Mouse (Mus musculus) spleen, postnatal 36 days (tissue): ENCODE results near the gene Slc17a5.

Source experiments
- DNase-seq, 2 experiments: peaks; one replicate each; pipeline ENCODE4 v3.0.0; 2022; ENCODE audit warnings: low spot score in 2 of 2, mixed read lengths in 1 of 2

Gene Slc17a5

GRCm38 (mm10) chr9:78559479-78559878 is 28.4 kb downstream of the Slc17a5 start:
- no peak for DNase-seq

DNA sequence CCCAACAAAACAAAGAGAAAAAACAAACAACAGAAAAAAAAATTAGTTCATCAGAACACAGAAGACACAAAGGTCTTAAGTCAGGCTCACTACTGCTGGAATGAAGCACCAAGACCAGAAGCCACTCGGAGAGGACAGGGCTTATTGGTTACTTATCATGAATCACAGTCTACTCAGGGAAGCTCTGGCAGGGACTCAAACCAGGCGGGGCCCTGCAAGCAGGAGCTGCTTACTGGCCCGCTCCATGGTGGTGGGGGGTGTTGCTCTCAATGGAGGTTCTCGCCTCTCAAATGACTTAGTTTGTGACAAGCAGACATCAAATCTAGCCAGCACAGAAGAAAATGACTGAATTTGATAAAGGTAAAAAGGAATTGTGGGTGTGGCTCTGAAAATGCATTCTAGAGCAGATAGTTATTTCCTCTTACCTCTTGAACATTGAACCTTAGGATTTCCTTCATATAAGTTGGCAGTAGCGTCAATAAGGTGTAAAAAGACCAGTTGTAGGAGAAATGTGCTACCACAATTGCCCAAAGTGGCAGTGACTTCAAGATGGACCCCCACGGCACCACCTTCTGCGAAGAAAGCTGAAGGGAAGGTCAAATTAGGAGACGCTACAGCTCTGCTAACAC is 29.1 kb downstream of the Slc17a5 start:
- no peak for DNase-seq

DNA sequence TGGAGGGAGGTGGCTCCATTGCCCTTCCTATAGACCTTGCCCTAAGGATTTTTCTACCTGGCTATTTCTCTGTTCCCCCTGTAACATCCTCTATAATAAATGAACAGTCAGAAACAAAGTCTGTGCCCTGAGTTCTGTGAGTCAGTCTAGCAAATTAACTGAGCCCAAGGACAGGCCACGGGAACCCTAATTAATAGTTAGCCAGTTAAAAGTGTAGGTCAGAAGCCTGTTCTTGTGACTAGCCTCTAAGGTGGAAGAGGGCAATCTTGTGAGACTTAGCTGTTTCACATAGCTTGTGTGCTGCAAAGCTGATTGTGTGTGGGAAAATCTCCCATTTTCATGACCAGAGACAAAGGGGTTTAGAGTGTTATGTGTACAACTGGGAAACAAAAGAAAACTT is 30.8 kb downstream of the Slc17a5 start:
- DNase-seq = no peak

- DNase-seq = peak; percentile 35 to 58
Measured at GRCm38 (mm10) chr9:78552984-78553383, 34.9 kb downstream of the Slc17a5 start.

- no peak for DNase-seq
Measured at GRCm38 (mm10) chr9:78551761-78552160, 36.1 kb downstream of the Slc17a5 start.

DNA sequence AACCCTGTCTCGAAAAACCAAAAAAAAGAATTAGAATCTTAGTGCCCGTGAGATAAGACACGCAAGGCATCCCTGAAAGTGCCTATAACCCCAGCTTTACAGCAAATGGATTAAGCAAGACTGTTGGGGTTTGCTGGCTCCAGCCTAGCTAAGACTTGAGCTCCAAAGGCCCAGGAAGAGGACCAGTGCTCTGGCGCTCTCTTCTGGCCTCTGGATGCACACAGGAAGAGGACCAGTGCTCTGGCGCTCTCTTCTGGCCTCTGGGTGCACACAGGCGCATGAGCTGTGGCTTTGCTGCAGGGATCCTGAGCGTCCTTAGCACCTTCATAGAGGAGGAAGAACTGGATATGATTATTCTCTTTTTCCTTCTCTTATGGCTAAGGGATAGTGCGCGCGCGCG is 40.1 kb downstream of the Slc17a5 start:
- no peak for DNase-seq

- DNase-seq = no peak
Measured at GRCm38 (mm10) chr9:78546944-78547343, 40.9 kb downstream of the Slc17a5 start.

GRCm38 (mm10) chr9:78541758-78542157 is 46.1 kb downstream of the Slc17a5 start:
- DNase-seq = no peak

DNA sequence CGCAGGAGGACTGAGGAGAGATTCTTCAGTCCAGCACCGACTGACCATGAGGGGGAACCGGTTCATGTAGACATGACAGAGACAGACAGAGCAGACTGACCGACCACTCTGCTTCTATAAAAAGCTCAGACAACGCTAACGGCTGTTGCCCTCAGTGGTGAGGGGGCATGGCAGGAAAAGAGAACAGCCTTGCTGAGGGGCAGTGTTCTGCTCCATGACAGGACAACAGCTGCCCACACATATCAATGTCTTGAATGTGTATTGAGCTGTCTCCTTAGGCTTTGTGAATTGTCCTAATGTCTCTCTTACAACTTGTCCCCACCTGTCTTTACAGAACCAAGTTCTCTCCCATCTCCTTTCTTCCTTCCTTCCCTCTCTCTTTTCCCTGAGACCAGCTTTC is 49.4 kb downstream of the Slc17a5 start:
- DNase-seq = no peak

- no peak for DNase-seq
Measured at GRCm38 (mm10) chr9:78537154-78537873, 50.5 kb downstream of the Slc17a5 start.

DNA sequence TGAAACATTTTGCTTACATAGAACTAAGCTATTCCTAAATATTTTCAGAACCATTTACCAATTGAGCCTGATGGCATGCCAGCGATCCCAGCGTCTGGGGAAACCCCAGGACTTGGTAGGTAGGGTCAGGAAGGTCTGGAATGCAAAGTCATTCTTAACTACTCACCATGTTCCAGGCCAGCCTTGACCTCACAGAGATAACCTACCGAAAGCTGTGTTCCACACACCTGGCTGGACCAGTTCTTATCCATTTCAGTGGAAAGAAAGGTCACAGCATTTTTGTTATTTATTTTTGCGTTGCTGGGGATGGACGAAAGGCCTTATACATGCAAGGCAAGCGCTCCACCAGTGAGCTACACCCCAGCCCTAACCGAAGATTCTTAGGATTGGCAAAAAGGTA is 53.2 kb downstream of the Slc17a5 start:
- DNase-seq = no peak

GRCm38 (mm10) chr9:78533296-78533935 is 54.4 kb downstream of the Slc17a5 start:
- DNase-seq = peak; percentile 54 to 61

GRCm38 (mm10) chr9:78532341-78532819 is 55.5 kb downstream of the Slc17a5 start:
- DNase-seq = no peak

DNA sequence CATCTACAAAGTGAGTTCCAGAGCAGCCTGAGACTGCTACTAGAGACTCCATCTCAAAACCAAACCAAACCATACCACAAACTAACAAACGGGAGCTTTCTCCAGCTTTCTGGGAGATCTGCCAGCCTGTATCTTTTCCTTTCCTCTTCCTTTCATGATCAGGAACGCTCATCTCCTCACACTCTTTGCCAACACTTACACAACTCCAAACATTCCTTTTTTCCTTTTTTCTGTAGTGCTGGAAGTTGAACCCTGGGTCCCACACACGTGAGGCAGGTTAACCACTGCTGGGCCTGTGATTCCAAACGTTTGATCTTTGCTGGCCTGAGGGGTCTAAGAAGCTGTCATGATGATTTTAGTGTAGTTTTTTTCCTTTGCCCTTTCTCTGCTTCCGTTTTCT is 56.0 kb downstream of the Slc17a5 start:
- DNase-seq = no peak

- peak; percentile 60 to 68 for DNase-seq
Measured at GRCm38 (mm10) chr9:78527767-78528381, 60.0 kb downstream of the Slc17a5 start.

DNA sequence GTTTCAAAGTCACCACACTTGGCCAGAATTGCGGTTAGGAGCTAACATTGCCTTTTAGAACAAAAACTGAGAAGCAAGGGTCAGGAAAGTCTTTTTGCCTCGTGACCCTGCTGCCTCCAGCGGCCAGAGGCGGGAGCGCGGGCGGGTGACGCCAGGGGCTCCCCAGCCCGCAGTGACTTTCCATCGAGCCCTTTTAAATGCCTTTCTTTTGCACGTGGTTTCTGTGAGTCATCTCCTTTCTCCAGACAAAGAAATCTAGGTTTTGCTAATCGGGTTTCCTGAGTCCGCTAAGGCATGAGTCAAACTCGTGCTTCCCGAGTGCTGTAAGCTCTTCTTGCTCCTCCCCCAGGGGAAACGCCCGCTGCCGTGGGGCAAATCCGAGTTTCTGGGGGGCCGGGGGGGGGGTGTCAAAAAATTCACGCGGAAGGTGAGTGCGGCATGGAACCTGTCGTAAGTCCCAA is 60.5 kb downstream of the Slc17a5 start:
- DNase-seq = peak; percentile 64 to 69

- DNase-seq = no peak
Measured at GRCm38 (mm10) chr9:78526206-78526605, 61.6 kb downstream of the Slc17a5 start.

DNA sequence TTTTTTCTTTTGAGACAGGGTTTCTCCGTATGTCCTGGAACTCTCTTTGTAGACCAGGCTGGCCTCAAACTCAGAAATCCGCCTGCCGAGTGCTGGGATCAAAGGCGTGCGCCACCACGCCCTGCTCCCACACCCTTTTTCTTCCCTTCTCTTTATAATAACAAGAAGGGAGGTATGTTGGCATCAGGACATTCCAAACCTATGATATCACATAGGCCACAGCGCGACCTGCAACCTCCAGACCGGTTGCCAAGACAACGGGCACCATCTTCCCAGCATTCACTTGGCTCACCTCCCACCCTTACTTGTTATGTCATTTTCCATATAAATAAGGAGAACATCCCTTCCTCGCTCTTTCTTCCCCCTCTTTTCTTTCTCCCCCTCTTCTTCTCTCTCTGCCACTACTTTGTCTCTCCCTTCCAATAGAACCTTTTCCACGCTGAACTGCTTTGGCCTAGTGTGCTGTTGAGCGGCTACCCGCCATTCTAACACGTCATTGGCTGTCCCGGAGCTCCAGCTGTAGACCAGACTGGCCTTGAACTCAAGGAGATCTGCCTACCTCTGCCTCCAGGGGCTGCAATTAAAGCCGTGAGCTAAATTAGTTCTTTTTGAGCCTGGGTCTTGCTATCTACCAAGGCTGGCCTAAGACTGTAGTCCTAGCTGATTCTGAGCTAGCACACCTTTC is 62.2 kb downstream of the Slc17a5 start:
- DNase-seq = no peak

DNA sequence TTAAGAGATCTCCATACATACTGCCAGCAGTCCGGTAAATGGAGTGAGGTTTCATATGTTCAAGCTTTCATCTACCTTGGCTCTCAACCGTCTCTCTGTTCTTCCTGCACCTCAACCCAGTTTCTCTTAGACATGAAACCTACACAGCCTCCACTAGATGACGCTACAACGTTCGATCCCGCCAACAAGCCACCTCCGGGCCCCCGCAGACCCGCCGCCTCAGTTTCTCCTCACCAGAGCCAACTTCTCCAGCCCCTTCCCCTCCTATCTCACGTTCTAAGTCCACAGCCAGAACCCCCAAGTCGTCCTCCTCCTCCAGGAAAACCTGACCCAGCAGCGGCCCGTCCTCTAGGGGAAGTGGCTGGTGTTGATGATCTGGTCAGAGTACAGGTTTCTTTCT is 66.2 kb downstream of the Slc17a5 start:
- peak; percentile 41 to 51 for DNase-seq

DNA sequence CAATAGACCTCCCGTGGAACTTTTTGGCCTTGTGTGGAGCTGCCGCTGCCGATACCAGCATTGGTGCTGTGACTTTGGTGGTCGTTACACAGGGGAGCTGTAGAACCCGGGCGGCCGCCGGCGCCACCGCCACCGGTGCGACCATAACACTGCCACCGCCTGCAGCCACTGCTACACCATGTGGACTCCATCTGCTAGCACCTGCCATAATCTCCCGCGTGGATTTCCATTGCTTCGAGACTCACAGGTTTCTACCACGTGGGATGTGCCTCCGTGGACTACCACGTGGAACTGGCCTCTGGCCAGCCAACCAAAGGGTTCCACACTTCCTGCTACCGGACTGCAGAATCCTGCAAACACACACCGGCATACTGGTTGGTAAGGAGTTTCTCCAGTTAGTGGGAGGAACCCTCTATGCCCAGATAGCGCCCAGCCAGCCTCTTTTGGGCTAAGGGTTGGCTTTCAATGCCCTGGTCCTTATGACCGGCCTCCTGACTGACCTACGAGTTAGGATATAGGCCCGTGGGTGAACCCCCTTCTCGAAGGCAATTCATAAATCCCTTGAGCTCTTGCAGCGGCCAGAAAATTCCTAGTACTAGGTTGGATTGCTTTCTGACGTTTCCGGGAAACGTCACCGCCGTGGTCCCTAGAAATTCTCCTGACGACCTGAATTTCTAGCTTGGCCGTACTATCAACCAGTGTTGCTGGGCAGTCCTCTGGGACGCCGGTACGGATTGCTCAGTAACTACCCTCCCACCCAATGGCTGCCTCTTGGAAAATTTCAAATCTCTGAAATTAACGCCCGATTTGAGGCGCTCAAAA is 66.8 kb downstream of the Slc17a5 start:
- peak in 1 of 2 experiments; percentile 8 for DNase-seq
